In the genomic region with DNA sequence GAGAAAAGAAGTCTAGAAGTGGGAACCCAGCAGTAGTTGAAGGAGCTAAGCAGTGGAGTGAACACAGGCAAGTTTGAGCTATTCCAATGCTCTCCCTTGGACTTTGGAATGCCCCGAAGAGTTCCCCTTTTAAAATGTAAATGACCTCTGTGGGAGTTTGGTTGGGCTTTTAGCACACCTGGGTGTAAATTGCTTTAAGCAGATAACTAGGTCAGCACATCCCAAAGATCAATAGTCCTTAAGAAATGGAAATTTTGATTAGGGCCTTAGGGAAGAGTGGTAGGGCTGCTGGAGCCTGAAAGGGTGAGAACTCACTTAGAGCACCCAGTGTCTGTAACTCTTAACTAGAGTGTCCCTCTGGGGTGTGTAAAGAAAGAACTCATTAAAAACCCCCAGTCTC, we compare ENCODE assay signal across 28 mouse cellular contexts.
"Had no signal": no experiment of that assay in that cellular context is flagged by ENCODE, and none has a peak within 500 bp of the region (broad histone marks: within the 10 kb centered on the region; RNA-seq: fewer than 3 reads in every experiment).

No protein-coding gene starts in this region.

- ATAC-seq: hindbrain, postnatal 0 days; intestine, embryonic 16.5 days; liver, postnatal 0 days had no signal

- H3K27me3 ChIP-seq: heart, embryonic 13.5 days; heart, embryonic 15.5 days; hindbrain, embryonic 13.5 days; hindbrain, embryonic 15.5 days; kidney, embryonic 15.5 days; limb, embryonic 12.5 days; liver, embryonic 13.5 days; liver, embryonic 15.5 days had no signal

- H3K4me1 ChIP-seq: hindbrain, embryonic 13.5 days; hindbrain, embryonic 15.5 days; kidney, embryonic 15.5 days; limb, embryonic 10.5 days; limb, embryonic 12.5 days; liver, embryonic 15.5 days had no signal

- H3K36me3 ChIP-seq: heart, embryonic 15.5 days; hindbrain, embryonic 13.5 days; hindbrain, embryonic 15.5 days; kidney, embryonic 15.5 days; limb, embryonic 10.5 days; limb, embryonic 12.5 days; liver, embryonic 13.5 days; liver, embryonic 15.5 days had no signal

- H3K27ac ChIP-seq: heart, adult 2 months; heart, embryonic 13.5 days; heart, embryonic 15.5 days; hindbrain, embryonic 13.5 days; hindbrain, embryonic 15.5 days; hindbrain, postnatal 0 days; kidney, embryonic 15.5 days; limb, embryonic 10.5 days; limb, embryonic 12.5 days; liver, embryonic 13.5 days; liver, embryonic 15.5 days had no signal

- H3K9ac ChIP-seq: heart, embryonic 13.5 days; heart, embryonic 15.5 days; hindbrain, embryonic 13.5 days; hindbrain, embryonic 15.5 days; kidney, embryonic 15.5 days; limb, embryonic 12.5 days; liver, embryonic 13.5 days; liver, embryonic 15.5 days; liver, postnatal 0 days had no signal

- H3K9me3 ChIP-seq: heart, embryonic 13.5 days; heart, embryonic 15.5 days; hindbrain, embryonic 13.5 days; hindbrain, embryonic 15.5 days; kidney, embryonic 15.5 days; limb, embryonic 10.5 days; limb, embryonic 12.5 days; liver, embryonic 13.5 days; liver, embryonic 15.5 days had no signal

- H3K4me2 ChIP-seq: heart, embryonic 11.5 days; heart, embryonic 13.5 days; heart, embryonic 15.5 days; hindbrain, embryonic 13.5 days; hindbrain, embryonic 15.5 days; kidney, embryonic 15.5 days; limb, embryonic 12.5 days; liver, embryonic 11.5 days; liver, embryonic 13.5 days; liver, embryonic 15.5 days had no signal

- DNase-seq: gastrocnemius, postnatal 14 days; gastrocnemius, postnatal 36 days; heart, adult 11 months; heart, adult 2 months; heart, postnatal 14 days; heart, postnatal 36 days; kidney, adult 11 months; kidney, adult 2 months; kidney, adult 9 months; kidney, postnatal 10 days; kidney, postnatal 36 days; layer of hippocampus, adult 9-11 months; layer of hippocampus, postnatal 36 days; liver; liver, embryonic 13.5 days; liver, postnatal 0 days had no signal

- H3K4me3 ChIP-seq: heart, adult 2 months; heart, embryonic 13.5 days; heart, embryonic 15.5 days; hindbrain, embryonic 13.5 days; hindbrain, embryonic 15.5 days; kidney, embryonic 15.5 days; limb, embryonic 10.5 days; limb, embryonic 12.5 days; liver, embryonic 13.5 days; liver, embryonic 15.5 days had no signal
